Mouse (Mus musculus) heart, embryonic 13.5 days (tissue): ENCODE data around the gene Elavl4. TPM values are rescaled to one million over a fixed set of nuclear protein-coding genes. Genes with fewer than 3 reads are reported as not detected.

ENCODE experiments used
- ATAC-seq: fragments of 200-750 bp; cut with Nextera tagmentation; 2 replicates; pipeline ENCODE4 v1.8.0; 2017; ENCODE audit warnings: moderate TSS enrichment; ENCODE audit not compliant: insufficient number of reproducible peaks, low FRiP score, low TSS enrichment; ENCODE audit errors: extremely low read depth
- H3K27ac ChIP-seq: fragments of 300-500 bp; sonication (generic); replicated peaks from 2 replicates; pipeline ENCODE4 v1.5.1; 2015; ENCODE audit warnings: moderate library complexity, mild to moderate bottlenecking, inconsistent platforms
- H3K27me3 ChIP-seq: fragments of 300-500 bp; sonication (generic); replicated peaks from 2 replicates; pipeline ENCODE4 v1.6.1; 2015; ENCODE audit warnings: mild to moderate bottlenecking, inconsistent platforms
- H3K36me3 ChIP-seq: fragments of 300-500 bp; sonication (generic); 2 replicates; pipeline ENCODE4 v1.6.1; 2015; ENCODE audit warnings: mild to moderate bottlenecking, inconsistent platforms
- H3K4me1 ChIP-seq: fragments of 300-500 bp; sonication (generic); 2 replicates; pipeline ENCODE4 v1.6.1; 2015; ENCODE audit warnings: inconsistent platforms
- H3K4me2 ChIP-seq: fragments of 300-500 bp; sonication (generic); 2 replicates; pipeline ENCODE4 v1.6.1; 2015; ENCODE audit warnings: inconsistent platforms, mild to moderate bottlenecking, moderate library complexity
- H3K4me3 ChIP-seq: fragments of 300-500 bp; sonication (generic); 2 replicates; pipeline ENCODE4 v1.5.1; 2015; ENCODE audit warnings: moderate library complexity, mild to moderate bottlenecking, inconsistent platforms
- H3K9ac ChIP-seq: fragments of 300-500 bp; sonication (generic); 2 replicates; pipeline ENCODE4 v1.6.1; 2015; ENCODE audit warnings: inconsistent platforms, mild to moderate bottlenecking, moderate library complexity
- H3K9me3 ChIP-seq: fragments of 300-500 bp; sonication (generic); 2 replicates; pipeline ENCODE4 v1.6.1; 2016; ENCODE audit warnings: inconsistent platforms
- WGBS: fragments of 180-500 bp; shearing (Covaris S2); methylation state at CpG from one replicate; pipeline ENCODE4 v1.1.7; 2015; ENCODE audit warnings: mixed read lengths; 5-methylcytosine and 5-hydroxymethylcytosine counted together
- polyA plus RNA-seq: library from polyadenylated mRNA; unstranded; fragments of >200 nt; fragmentation: Nextera tagmentation; extraction: Ambion mirVana; gene quantifications from 2 replicates; pipeline ENCODE4 v1.2.1, GENCODE M21; 2015

Gene Elavl4
- polyA plus RNA-seq, 1 experiment from 2014 or later = 3.2 TPM

GRCm38 (mm10) chr4:110161600-110161999 lies 190.1 kb downstream of the Elavl4 start:
- Histone ChIP-seq H3K9ac (no peak overlapping the region), H3K4me3 (no peak overlapping the region), H3K27ac (no peak overlapping the region), H3K4me1 (0 out of 2 replicates have a peak, but pooled peaks cover 5% of the 10 kb centered on the region), H3K9me3 (no peaks in the 10 kb centered on the region), H3K36me3 (no peaks in the 10 kb centered on the region), H3K27me3 (no peaks in the 10 kb centered on the region), H3K4me2 (no peak overlapping the region)
- WGBS = 50% methylated on average over 3 of the region's 3 CpGs
- no peak for ATAC-seq

GRCm38 (mm10) chr4:110157515-110158159 lies 194.1 kb downstream of the Elavl4 start:
- Histone ChIP-seq H3K9me3 (no peaks in the 10 kb centered on the region), H3K27me3 (no peaks in the 10 kb centered on the region), H3K27ac (no peak overlapping the region), H3K4me2 (no peak overlapping the region), H3K4me3 (no peak overlapping the region), H3K9ac (no peak overlapping the region), H3K36me3 (no peaks in the 10 kb centered on the region), H3K4me1 (0 out of 2 replicates have a peak, but pooled peaks cover 5% of the 10 kb centered on the region)
- 48% methylated on average over 3 of the region's 3 CpGs for WGBS
- no peak for ATAC-seq

DNA sequence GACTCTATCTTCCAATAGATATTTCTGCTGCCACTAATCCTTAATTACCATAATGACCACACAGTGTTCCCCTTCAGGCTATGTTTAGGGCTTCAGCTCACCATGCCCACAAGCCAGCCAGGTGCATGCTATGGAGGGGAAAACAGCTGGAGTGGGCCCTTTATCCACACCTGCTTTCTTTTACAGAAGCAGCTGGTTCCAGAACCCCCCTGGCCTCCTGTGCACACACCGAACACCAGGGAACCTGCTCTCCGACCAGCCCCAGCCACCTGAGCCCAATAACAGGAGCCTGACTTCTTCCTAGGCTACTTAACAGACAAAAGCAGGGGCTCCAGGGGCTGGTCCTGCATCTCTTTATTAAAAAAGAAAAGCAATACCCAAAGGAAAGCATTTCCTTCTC lies 195.8 kb downstream of the Elavl4 start:
- Histone ChIP-seq H3K27ac (no peak overlapping the region), H3K4me2 (no peak overlapping the region), H3K9ac (no peak overlapping the region), H3K4me1 (0 out of 2 replicates have a peak, but pooled peaks cover 9% of the 10 kb centered on the region), H3K9me3 (no peaks in the 10 kb centered on the region), H3K27me3 (no peaks in the 10 kb centered on the region), H3K4me3 (no peak overlapping the region), H3K36me3 (no peaks in the 10 kb centered on the region)
- 73% methylated on average over 2 of the region's 2 CpGs for WGBS
- ATAC-seq = no peak

Other genes with a start within 250 kb of the Elavl4 start
- gene Agbl4, start 45.8 kb upstream of the Elavl4 start, polyA plus RNA-seq = 0.79 and 0.94 TPM in 2 replicates